Mouse (Mus musculus) megakaryocyte, embryonic 14.5 days (primary cell): ENCODE measurements at regions not wholly inside any gene's neighbourhood (a gene's known extent, or its start where the extent isn't known, plus 50 kb on each side); places are given as distances from the start of the nearest gene placed in this dataset.

Source experiments
- H3K27me3 ChIP-seq: replicated peaks from 2 replicates; pipeline ENCODE3; 2012; ENCODE audit warnings: inconsistent platforms
- H3K36me3 ChIP-seq: replicated peaks from 2 replicates; pipeline ENCODE3; 2012; ENCODE audit warnings: low read length, inconsistent platforms, mixed read lengths
- H3K4me1 ChIP-seq: 2 replicates; pipeline ENCODE4 v1.6.1; 2012; ENCODE audit warnings: inconsistent platforms
- H3K4me3 ChIP-seq: replicated peaks from 2 replicates; pipeline ENCODE3; 2012; ENCODE audit warnings: moderate library complexity, mild to moderate bottlenecking, inconsistent platforms
- H3K9me3 ChIP-seq: 2 replicates; pipeline ENCODE4 v1.6.1; 2012; ENCODE audit warnings: inconsistent platforms
- FLI1 ChIP-seq: IDR thresholded peaks from 2 replicates; pipeline ENCODE4 v1.6.1; 2012; ENCODE audit warnings: low read length, inconsistent platforms, mixed read lengths
- GATA1 ChIP-seq: IDR thresholded peaks from 3 replicates; pipeline ENCODE4 v1.6.1; 2012; ENCODE audit warnings: mixed read lengths, low read length, inconsistent platforms, borderline replicate concordance

DNA sequence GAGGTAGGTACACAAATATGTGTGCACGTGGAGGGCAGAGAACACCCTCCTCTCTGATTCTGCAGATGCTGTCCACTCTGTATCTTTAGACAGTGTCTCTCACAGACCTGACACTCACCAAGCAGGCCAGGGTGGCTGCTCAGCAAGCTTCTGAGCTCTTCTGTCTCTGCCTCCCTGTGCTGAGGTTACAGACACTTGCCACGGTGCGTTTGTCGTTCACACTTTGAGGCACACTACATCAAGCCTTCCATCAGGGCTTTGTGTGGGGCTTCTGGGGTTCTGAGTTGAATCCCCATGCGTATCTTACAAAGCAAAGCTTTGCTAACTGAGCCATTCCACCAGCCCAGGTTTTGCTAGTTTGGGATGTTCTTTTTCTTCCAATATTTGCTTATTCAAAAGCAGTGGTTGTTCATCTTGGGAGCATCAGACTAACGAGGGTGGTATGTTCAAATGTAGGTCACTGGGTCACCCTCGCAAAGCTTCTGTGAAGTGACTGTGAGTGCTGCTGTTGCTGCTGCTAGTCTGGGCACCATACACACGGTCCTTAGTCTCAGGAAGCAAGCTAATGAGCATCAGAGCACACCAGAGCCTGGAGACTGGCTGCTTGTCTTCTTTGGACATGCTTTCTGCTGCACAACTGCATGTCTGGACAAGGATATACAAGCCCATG, 90.2 kb upstream of the Frmd4a start:
- Histone ChIP-seq H3K27me3 (no peaks in the 10 kb centered on the region), H3K4me1 (no peaks in the 10 kb centered on the region), H3K4me3 (no peak overlapping the region), H3K9me3 (no peaks in the 10 kb centered on the region), H3K36me3 (no peaks in the 10 kb centered on the region)
- TF ChIP-seq GATA1 = no peak
- no peak for TF ChIP-seq FLI1

DNA sequence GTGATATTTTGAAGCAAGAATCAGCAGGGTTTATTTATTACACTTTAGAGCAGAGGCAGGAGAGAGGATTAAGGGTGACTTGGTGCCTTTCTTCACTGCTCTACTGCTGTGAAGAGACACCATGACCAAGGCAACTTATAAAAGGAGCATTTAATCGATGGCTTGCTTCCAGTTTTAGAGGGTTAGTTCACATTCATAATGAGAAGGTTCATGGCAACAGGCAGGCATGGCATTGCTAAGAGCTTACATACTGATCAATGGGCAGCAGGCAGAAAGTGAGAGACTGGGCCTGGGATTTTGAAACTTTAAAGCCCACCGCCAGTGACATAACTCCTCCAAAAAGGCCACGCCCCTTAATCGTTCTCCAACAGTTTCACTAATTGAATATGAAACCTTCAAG, 89.7 kb upstream of the Frmd4a start:
- Histone ChIP-seq H3K36me3 (no peaks in the 10 kb centered on the region), H3K27me3 (no peaks in the 10 kb centered on the region), H3K4me1 (no peaks in the 10 kb centered on the region), H3K4me3 (no peak overlapping the region), H3K9me3 (no peaks in the 10 kb centered on the region)
- TF ChIP-seq GATA1 (no peak), FLI1 (no peak)

DNA sequence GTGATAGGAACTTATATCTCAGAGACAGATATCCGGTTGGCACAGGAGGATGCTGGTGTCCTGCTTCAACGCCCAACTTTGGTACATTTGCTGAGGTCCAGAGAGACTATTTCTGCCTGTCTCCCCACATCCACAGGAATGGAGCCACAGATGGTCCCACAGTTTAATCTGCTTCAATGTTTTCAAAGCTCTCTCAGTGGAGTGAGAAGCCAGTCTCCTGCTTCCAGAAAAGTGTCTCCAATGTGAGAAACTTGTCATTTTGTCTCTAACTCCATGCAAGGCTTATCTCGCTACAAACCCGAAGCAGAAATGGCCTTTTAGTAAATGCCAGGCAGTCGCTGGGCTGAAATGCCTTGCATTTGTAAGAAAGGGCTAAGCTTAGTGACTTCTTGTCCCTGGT, 86.9 kb upstream of the Frmd4a start:
- Histone ChIP-seq H3K4me1 (no peaks in the 10 kb centered on the region), H3K4me3 (no peak overlapping the region)
- TF ChIP-seq GATA1 (no peak), FLI1 (no peak)

DNA sequence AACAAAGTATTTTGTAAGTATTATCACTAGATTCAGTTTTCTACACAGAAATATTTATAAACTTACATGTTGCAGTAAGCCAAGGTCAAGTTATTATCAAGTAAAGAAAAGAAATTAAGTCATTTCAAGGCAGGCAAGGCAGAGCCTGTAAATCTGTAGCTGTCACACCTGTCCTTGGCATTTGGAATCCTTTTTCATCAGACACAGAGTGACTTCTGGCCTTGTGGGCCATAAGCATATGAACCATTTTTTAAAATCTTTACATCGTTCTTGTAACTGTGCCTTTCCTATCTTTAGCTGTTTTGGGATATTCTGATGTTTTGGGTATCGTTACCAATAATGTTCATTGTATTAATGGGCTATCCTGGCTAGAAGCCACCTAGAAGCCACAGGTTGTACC, 76.7 kb upstream of the Frmd4a start:
- H3K4me1 ChIP-seq = no peaks in the 10 kb centered on the region
- no peaks in the 10 kb centered on the region for H3K27me3 ChIP-seq
- no peaks in the 10 kb centered on the region for H3K9me3 ChIP-seq
- H3K4me3 ChIP-seq = no peak overlapping the region
- TF ChIP-seq GATA1 (no peak), FLI1 (no peak)
- no peaks in the 10 kb centered on the region for H3K36me3 ChIP-seq

More for the DNA sequence above, 86.9 kb upstream of the Frmd4a start:
- Histone ChIP-seq H3K27me3 (no peaks in the 10 kb centered on the region), H3K9me3 (no peaks in the 10 kb centered on the region), H3K36me3 (no peaks in the 10 kb centered on the region)

DNA sequence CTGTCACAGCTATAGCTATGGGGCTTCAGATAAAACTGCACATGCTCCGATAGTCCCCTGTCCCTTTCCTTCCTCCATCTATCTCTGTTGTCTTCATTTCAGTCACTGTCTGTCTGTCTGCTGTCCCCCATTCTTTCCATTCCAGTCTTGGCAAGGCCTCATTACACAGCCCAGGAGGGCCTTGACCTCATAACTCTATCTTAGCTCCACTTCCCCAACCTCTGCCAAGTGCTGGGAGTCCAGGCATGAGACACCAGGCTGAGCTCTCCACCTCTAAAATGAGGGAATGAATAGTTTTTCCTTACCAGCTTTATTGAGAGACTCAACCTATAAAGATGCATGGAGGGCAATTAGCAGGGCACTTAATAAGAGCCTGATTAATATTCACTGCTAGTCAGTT, 76.0 kb upstream of the Frmd4a start:
- H3K4me3 ChIP-seq = no peak overlapping the region
- TF ChIP-seq FLI1 = no peak
- TF ChIP-seq GATA1 = no peak
- H3K4me1 ChIP-seq = no peaks in the 10 kb centered on the region
- H3K9me3 ChIP-seq = no peaks in the 10 kb centered on the region
- no peaks in the 10 kb centered on the region for H3K27me3 ChIP-seq
- H3K36me3 ChIP-seq = no peaks in the 10 kb centered on the region

DNA sequence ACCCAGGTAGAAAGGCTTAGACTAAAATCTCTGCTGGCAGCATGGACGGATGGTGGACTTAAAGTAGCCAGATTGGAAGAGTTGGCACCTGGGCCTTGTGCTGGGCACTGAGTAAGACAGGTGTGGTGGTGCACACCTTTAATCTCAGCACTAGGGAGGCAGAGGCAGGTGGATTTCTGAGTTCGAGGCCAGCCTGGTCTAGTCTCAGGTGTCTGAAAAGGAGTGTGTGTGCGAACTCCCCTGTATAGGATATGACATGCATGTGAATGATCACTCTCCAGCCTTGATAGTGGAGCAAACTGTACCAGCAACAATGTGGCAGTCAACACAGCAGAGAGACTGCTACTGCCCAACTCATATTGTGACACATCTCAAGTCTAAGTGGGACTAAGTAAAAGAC, 70.1 kb upstream of the Frmd4a start:
- Histone ChIP-seq H3K36me3 (no peaks in the 10 kb centered on the region), H3K9me3 (no peaks in the 10 kb centered on the region), H3K27me3 (no peaks in the 10 kb centered on the region), H3K4me1 (no peaks in the 10 kb centered on the region), H3K4me3 (no peak overlapping the region)
- no peak for TF ChIP-seq FLI1
- no peak for TF ChIP-seq GATA1

DNA sequence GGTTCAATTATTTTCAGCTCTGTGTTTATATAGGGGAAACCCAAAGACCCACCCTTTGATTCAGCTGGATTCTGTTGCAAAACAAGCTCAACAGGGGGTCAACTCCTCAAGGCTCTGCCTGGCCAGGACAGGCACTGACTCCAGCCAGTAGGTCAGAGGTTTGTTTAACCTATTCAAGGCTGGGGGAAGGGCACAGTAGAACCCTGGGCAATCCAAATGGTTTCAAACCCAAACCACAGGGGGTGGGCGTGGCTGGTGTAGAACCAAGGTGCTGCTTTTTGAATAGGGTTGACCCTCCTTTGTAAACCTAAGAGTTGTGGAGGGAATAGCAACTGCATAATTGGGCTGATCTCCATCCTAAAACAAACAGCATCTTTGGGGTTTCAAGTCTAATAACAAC, 69.2 kb upstream of the Frmd4a start:
- TF ChIP-seq GATA1 (no peak), FLI1 (no peak)
- no peaks in the 10 kb centered on the region for H3K4me1 ChIP-seq
- H3K4me3 ChIP-seq = no peak overlapping the region
- H3K36me3 ChIP-seq = no peaks in the 10 kb centered on the region
- H3K9me3 ChIP-seq = no peaks in the 10 kb centered on the region
- H3K27me3 ChIP-seq = no peaks in the 10 kb centered on the region

DNA sequence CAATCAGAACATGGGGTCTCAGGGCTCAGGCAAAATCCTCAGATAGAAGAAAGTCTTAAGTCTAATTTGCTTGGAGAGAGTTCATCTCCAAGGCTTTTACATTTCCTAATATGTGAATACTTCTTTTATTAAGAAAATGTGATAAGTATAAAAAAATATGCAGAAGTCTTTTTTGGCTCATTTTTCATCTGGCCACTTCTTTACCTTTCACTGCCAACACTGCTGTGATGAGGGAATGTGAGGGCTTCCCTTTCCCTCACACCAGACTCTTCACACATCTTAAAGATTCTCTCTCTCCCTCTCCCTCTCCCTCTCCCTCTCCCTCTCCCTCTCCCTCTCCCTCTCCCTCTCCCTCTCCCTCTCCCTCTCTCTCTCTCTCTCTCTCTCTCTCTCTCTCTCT, 60.0 kb upstream of the Frmd4a start:
- Histone ChIP-seq H3K36me3 (no peaks in the 10 kb centered on the region), H3K4me1 (no peaks in the 10 kb centered on the region), H3K4me3 (no peak overlapping the region), H3K9me3 (peaks cover 7% of the 10 kb centered on the region; the same call in 1 of the 2 replicates), H3K27me3 (no peaks in the 10 kb centered on the region)
- no peak for TF ChIP-seq GATA1
- TF ChIP-seq FLI1 = no peak

DNA sequence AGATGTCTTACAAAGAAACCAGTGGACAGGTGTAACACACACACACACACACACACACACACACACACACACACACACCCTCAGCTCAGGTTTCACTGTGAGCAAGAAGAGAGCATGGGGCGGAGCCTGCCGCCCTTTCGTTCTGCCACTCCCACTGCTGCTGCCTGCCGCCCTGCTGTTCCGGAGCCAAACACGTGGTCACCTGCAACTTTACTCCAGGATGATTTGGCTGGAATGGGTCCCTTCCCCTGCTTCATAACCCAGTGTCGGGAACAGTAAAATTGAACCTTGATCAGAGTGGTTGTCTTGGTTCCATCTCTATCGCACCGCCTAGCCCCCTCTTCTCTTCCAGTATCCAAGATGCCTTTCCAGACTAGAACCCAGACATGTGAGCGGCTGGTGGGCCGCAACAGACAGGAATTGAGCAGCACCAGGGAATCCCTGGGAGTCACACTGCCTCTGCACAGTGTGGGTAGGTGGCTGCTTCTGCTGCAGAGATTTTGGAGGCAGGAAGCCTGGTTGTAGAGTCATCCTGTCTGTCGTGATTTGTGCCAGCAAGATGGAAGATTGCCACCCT, 59.4 kb upstream of the Frmd4a start:
- H3K36me3 ChIP-seq = no peaks in the 10 kb centered on the region
- H3K4me3 ChIP-seq = no peak overlapping the region
- no peaks in the 10 kb centered on the region for H3K27me3 ChIP-seq
- peaks cover 7% of the 10 kb centered on the region; the same call in 1 of the 2 replicates for H3K9me3 ChIP-seq
- no peaks in the 10 kb centered on the region for H3K4me1 ChIP-seq
- no peak for TF ChIP-seq FLI1
- no peak for TF ChIP-seq GATA1

DNA sequence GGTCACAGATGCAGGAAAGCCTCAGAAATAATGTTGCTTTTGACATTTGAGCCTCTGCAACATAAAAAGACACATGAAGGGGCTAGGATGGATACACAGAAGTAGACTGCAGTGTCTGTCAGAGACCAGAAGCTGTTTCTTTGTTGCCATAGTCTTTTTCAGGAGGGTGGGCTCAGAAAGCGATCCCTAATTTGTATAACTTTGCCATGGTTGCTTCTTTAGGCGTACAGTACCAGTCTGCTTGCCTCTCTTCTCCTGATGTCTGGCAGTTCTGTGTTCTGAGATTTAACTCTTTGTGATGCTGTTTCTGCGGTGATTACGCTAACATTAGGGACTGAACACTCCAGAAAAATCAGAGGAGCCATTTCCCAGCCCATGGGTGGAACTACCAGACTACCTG, 58.8 kb upstream of the Frmd4a start:
- Histone ChIP-seq H3K4me3 (no peak overlapping the region), H3K4me1 (no peaks in the 10 kb centered on the region), H3K36me3 (no peaks in the 10 kb centered on the region), H3K27me3 (no peaks in the 10 kb centered on the region), H3K9me3 (peaks cover 7% of the 10 kb centered on the region; the same call in 1 of the 2 replicates)
- TF ChIP-seq GATA1 = no peak
